Mouse (Mus musculus): Measurements from ENCODE around the gene Ulk2.
"Not testable (repeated sequence)": the region's sequence is repeated elsewhere in the genome, so short reads cannot be mapped to it uniquely, and the experiment has no call there.

Gene Ulk2

DNA sequence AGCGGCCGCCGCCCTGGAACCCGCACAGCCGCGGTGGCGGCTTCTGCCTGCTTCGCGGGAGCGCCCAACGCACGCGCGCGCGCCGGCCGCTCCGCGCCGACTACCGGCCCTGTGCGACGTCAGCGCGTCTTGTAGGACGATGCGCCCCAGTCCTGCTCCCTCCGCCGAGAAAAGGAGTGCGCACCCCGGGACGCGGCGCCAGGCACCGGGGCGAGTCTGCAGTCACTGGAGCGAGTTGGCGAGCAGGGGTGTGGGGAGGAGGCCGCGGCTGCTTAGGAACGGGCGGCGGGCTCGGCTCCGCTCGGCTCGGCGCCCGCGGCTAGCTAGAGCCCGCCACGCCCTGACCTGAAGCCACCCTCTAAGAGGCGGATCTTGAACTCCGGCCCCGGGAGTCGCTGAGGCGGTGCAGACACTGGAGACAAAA lies at the start of gene Ulk2:
Gene Ulk2, minus strand, starts transcription at position 86 of the 424 bp plus-strand sequence.
- in situ Hi-C loops (cut with MboI, MseI), result no loop called here

DNA sequence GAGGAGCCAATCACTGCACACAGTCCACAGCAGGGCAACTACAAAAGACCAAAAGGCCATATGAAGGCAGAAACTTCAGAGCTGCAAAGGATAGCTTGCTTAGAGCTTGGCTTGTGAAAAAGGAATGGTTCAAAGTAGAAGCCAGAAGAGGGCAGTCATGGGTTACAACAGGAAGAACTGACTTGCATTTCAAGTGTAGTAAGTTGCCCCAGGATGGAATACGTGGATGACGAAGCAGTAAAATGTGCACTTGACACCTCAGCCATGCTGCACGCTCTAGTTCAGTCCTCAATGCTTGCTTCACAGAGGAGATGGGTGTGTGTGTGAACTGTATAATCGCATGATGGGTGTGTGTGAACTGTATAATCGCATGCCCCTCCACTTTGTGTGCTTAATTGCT lies 27.3 kb upstream of the Ulk2 start:
- in situ Hi-C loops (cut with MboI, MseI), result no loop called here

- in situ Hi-C loops (cut with MboI, MseI), result no loop called here
Observed at GRCm38 (mm10) chr11:61879921-61880320, 25.0 kb upstream of the Ulk2 start.

DNA sequence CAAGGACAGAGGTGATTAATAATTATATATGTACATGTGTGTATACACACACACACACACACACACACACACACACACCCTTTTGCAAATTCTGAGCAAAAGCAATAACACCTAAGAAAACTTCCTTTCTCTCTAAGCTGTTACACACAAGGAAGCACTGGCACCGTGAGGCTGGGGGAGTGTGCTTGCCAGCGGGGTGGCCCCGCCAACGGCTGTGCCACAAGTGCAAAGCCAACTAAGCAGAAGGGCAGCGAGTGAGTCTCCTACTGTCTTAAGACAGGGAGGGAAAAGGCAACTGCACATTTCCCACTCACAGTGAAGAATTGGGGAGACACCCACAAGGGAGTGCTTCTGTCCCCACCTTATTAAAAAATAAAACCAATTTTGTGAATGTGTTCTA lies 17.0 kb upstream of the Ulk2 start:
- in situ Hi-C loops (cut with MboI, MseI), result no loop called here

DNA sequence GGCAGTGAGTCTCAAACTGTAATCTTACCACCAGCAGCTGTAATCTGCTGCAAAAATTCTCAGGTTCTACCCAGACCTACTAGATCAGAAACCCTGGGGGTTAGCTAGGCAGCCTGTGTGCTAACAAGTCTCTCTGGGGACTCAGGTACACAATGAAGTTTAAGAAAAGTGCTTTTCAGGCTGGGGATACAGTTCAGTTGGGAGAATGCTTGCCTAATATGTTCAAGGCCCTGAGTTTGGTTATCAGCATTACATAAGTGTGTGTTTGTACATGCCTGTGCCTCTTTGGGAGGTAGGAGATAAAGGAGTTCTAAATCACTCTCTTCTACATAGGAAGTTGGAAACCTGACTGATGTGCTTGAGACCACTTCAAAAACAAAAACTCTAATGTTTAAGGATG lies 12.0 kb upstream of the Ulk2 start:
- in situ Hi-C loops (cut with MboI, MseI), result no loop called here

DNA sequence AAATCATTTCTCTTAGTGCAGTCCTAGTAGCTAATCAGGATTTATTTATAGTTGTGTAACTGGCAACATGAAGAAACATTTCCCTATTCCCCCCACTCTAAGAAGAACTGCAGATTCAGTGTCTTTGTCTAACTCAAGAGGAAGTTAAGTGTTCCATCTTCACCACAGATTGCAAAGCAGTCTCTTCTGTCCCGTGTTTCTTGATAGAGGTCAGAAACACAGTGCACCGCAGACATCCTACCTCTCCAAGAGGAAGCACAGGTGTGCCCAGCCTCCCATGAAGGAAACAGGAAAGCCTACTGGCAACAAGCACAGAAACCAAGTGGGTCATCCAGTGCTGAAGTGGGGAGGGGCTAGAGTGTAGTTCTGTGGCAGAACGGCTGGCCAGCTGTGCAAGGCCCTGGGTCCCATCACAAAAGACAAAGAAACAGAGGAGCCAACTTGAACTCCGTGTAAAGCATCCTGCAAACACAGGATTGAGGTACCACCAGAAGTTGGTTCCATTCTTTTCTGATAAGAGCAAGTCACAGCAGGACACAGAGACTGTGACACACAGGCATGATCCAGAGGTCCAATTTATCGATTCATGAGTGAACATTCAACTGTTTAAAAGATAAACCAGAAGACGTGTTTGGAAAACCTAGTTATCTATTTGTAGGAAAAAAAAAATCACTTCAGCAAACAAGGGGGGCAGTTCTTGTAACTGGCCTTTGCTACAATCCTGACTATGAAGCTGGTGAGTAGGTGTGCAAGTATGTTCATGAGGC lies 7.1 kb upstream of the Ulk2 start:
- in situ Hi-C loops (cut with MboI, MseI), result no loop called here

GRCm38 (mm10) chr11:61859316-61859715 lies 4.4 kb upstream of the Ulk2 start:
- in situ Hi-C loops (cut with MboI, MseI), result no loop called here

GRCm38 (mm10) chr11:61855539-61855938 lies 666 bp upstream of the Ulk2 start:
- in situ Hi-C loops (cut with MboI, MseI), result no loop called here

GRCm38 (mm10) chr11:61854211-61854987 lies 474 bp downstream of the Ulk2 start:
- in situ Hi-C loops (cut with MboI, MseI), result no loop called here

DNA sequence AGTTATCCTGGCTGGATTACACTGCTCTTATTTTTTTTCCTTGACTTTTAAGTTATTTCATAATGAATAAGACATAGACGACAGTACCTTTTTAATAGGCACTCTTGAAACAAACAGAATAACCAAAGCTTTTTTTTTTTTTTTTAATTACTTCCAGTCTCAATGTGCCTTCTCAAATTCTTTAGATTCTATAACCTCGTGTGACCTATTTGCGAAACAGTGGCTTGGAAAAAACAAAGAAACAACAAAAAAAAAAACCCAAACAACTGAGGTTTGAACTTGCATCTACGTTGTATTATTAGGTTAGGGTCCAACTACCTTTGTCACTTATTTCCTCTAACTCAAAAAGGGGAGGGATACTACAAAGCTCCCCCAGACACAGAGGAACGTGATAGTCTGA lies 1.2 kb downstream of the Ulk2 start:
- in situ Hi-C loops (cut with MboI, MseI), result no loop called here

- in situ Hi-C loops (cut with MboI, MseI), result no loop called here
Observed at GRCm38 (mm10) chr11:61852916-61853315, 2.0 kb downstream of the Ulk2 start.

DNA sequence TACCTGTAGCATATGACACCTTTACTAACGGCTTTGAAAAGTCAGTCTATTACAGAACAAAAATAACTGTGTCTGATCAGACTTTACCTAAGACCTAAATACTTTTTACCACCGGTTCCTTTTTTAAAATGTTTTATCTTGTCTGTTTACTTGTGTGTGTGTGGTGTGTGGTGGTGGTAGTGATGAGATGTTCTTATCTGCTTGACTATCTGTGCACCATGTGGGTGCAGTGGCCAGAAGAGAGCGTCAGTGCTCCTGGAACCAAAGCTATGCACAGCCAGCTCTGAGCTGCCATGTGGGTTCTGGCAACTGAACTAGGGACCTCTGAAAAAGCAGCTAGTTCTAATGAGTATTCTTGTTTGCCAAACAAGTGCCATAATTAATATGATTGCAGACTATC lies 3.7 kb downstream of the Ulk2 start:
- in situ Hi-C loops (cut with MboI, MseI), result no loop called here

- in situ Hi-C loops (cut with MboI, MseI), result not testable (repeated sequence)
Observed at GRCm38 (mm10) chr11:61840663-61841062, 14.2 kb downstream of the Ulk2 start.

DNA sequence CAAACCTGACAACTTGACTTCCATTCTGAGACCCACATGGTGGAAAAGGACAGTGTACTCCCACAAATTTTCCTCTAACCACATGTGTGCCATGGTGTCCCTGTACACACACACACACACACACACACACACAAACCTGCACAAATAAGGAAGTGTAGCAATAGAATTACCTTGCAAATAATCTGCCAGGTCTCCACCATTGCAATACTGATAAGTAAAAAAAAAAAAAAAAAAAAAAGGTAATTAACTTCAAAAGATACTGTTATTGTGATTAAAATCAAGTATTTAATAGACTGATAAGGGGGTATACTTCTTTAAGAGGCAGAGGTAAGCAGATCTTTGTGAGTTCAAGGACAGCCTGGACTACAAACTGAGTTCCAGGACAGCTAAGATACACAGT lies 14.9 kb downstream of the Ulk2 start:
- in situ Hi-C loops (cut with MboI, MseI), result no loop called here

DNA sequence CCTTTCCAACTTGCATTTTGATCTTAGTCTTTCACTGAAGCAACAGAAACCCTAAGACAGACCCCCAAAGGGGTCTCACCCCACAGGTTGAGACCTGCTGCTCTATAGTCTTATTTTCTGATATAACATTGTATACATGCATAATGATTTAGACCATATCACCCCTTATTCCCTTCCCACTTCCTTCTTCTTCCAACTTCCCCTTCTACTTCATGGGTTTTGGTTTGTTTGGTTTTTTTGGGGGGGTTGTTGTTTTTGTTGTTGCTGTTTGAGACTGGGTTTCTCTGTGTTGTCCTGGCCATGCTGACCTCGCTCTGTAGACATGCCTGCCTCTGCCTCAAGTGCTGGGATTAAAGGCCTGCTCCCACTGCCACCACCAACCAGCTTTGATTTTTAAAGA lies 15.7 kb downstream of the Ulk2 start:
- in situ Hi-C loops (cut with MboI, MseI), result no loop called here

DNA sequence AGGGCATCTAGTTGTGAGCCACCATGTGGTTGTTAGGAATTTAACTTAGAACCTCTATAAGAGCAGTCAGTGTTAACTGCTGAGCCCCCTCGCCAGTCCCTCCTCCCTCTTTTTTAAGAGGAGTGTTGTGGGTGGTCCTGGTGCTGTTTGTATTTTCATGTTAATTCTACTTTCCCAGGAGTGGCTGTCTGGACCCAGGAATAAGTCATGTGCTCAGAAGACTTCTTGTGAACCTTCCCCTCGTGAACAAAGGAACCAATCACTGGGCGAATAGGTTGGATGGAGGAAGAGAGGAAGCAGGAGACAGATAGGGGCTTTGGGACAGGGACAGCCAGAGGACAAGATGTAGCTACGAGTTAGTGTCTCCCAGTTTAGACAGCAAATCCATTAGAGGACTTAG lies 45.1 kb downstream of the Ulk2 start:
- in situ Hi-C loops (cut with MboI, MseI), result no loop called here

DNA sequence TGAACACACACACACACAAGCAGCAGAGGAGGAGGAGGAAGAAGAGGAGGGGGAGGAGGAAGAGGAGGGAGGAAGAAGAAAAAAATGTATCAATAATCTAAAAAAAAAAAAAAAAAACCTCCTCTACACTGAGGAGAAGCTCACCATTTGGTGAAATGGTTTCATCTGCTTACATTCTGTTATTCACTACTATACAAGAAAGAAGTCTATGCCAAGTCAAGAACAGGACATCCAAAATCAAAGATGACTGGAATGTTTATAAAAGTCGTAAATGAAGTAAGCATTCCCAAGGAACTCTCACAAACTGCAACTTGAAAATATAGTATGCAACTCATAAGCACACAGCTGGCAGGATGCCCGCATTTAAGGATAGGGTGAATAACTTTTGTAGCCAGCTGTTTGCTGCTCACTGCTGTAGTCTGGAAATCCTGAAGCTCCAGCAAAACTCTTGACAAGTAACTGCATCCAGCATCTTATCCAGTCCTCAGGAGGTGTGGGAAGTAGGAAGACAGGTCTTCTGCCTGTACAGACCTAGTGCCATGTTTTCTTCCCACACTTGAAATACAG lies 46.2 kb downstream of the Ulk2 start:
- in situ Hi-C loops (cut with MboI, MseI), result no loop called here

DNA sequence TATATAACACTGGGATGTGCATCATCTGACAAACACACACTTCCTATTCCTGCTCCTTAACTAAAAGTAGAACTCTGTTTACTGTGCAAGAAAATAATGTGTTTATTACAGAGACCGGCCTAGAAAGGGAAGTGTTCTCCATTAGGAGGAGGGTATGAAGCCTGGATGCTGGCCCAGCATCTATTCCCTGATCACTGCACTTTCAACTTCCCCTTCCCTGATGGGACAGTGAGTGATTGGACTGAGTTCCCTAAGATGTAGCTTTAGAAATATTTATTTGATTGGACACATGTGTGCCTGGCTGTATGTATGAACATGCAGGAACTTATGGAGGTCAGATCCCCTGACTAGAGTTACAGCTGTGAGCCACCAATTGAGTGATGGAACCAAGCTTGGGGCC lies 61.4 kb downstream of the Ulk2 start:
- in situ Hi-C loops (cut with MboI, MseI), result no loop called here

GRCm38 (mm10) chr11:61788550-61788949 lies 66.3 kb downstream of the Ulk2 start:
- in situ Hi-C loops (cut with MboI, MseI), result no loop called here

GRCm38 (mm10) chr11:61782526-61782925 lies 72.3 kb downstream of the Ulk2 start:
- in situ Hi-C loops (cut with MboI, MseI), result not testable (repeated sequence)

GRCm38 (mm10) chr11:61774551-61775149 lies 80.2 kb downstream of the Ulk2 start:
- in situ Hi-C loops (cut with MboI, MseI), result no loop called here

Data from regulatory T cell (primary cell).